Mouse (Mus musculus): ENCODE data around the gene Crygn. TPM values are rescaled to one million over a fixed set of nuclear protein-coding genes. Genes with fewer than 3 reads are reported as not detected.

Gene Crygn
- polyA plus RNA-seq, 1 experiment from 2014 or later = 1.3 TPM

DNA sequence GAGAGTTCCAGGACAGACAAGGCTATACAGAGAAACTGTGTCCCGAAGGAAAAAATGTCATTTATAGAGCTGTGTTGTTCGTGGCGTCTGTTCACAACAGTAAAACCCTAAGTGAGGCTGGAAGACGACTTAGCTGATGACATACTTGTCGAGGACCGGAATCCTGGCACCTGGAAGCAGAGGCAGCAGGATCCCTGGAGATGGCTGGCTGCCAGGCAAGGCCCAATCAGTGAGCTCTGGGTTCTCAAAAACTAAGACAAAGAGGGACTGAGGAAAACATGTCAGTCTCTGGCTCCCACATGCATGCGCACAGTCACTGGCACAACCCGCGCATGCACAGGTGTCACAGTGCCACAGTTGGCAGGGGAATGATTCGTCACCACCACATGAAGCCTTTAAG, 20.2 kb downstream of the Crygn start:
- WGBS = 87% methylated on average over 10 of the region's 10 CpGs
- no peak for ATAC-seq
- Histone ChIP-seq H3K27ac (ENCODE audit: low read depth, low read length) (no peak overlapping the region), H3K9me3 (ENCODE audit: control insufficient read depth, low read length) (no peaks in the 10 kb centered on the region), H3K4me1 (ENCODE audit: control insufficient read depth, insufficient read depth, low read depth, low read length) (peaks cover 7% of the 10 kb centered on the region), H3K9ac (ENCODE audit: low read depth, low read length) (no peak overlapping the region), H3K36me3 (ENCODE audit: control insufficient read depth, insufficient read depth, low read length) (no peaks in the 10 kb centered on the region), H3K4me3 (ENCODE audit: low read length) (no peak overlapping the region), H3K4me2 (ENCODE audit: low read length) (no peak overlapping the region), H3K27me3 (replicated peaks; ENCODE audit: control insufficient read depth, insufficient read depth, low read length) (no peaks in the 10 kb centered on the region)

DNA sequence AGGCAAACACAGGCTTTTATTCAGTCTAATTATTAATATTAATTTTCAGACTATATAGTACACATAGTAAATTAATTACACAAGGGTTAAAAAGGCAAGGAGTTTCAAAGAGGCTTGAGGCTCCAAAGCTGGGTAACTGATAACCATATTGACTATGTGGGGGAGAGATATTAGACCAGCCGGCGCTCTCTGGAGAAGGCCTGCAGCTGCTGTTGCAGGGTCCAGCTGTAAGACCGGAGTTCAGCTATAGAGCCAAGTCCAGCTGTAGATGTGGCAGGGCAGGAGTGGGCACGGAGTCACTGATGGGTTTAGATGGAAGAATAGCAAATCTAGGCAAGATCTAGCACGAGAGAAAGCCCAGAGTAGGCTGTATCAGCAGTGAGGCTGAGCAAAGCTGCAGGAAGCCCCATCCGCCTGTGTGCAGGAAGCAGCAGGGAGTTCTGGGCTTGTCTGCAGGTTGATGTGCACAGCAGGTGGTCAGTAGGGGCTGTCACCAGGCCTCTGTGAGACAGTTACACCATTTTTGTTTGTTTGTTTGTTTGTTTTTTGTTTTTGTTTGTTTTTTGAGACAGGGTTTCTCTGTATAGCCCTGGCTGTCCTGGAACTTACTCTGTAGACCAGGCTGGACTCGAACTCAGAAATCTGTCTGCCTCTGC, 23.9 kb downstream of the Crygn start:
- ATAC-seq = no peak
- peaks cover 17% of the 10 kb centered on the region for H3K4me1 ChIP-seq (ENCODE audit: control insufficient read depth, insufficient read depth, low read depth, low read length)
- no peak overlapping the region for H3K4me3 ChIP-seq (ENCODE audit: low read length)
- no peaks in the 10 kb centered on the region for H3K9me3 ChIP-seq (ENCODE audit: control insufficient read depth, low read length)
- H3K4me2 ChIP-seq (ENCODE audit: low read length) = no peak overlapping the region
- peaks cover 22% of the 10 kb centered on the region for H3K27me3 ChIP-seq (replicated peaks; ENCODE audit: control insufficient read depth, insufficient read depth, low read length)
- no peaks in the 10 kb centered on the region for H3K36me3 ChIP-seq (ENCODE audit: control insufficient read depth, insufficient read depth, low read length)
- H3K9ac ChIP-seq (ENCODE audit: low read depth, low read length) = no peak overlapping the region
- WGBS = 58% methylated on average over 7 of the region's 7 CpGs
- no peak overlapping the region for H3K27ac ChIP-seq (ENCODE audit: low read depth, low read length)

DNA sequence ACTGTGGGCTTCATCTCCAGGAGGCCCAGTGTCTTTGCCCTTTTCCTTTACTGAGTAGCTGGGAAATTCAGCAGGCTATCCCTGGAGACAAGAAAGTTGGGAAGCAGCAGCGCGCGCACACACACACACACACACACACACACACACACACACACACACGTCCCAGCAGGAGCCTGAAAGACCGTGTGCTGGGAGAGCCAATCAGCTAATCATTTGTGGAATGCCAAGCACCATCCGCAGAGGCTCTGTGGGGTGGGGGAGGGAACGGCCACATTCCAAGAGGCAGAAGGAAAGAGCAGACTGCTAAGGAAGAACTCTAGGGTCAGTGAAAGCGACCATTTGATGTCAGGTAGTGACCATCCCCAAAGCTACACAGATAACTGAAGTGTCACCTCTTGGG, 24.7 kb downstream of the Crygn start:
- Histone ChIP-seq H3K4me2 (ENCODE audit: low read length) (no peak overlapping the region), H3K9me3 (ENCODE audit: control insufficient read depth, low read length) (no peaks in the 10 kb centered on the region), H3K9ac (ENCODE audit: low read depth, low read length) (no peak overlapping the region), H3K36me3 (ENCODE audit: control insufficient read depth, insufficient read depth, low read length) (no peaks in the 10 kb centered on the region), H3K4me3 (ENCODE audit: low read length) (no peak overlapping the region), H3K27me3 (replicated peaks; ENCODE audit: control insufficient read depth, insufficient read depth, low read length) (peaks cover 22% of the 10 kb centered on the region), H3K27ac (ENCODE audit: low read depth, low read length) (no peak overlapping the region), H3K4me1 (ENCODE audit: control insufficient read depth, insufficient read depth, low read depth, low read length) (peaks cover 17% of the 10 kb centered on the region)
- ATAC-seq = peak; percentile 31; the same call in 1 of the 2 replicates
- WGBS = 4% methylated on average over 8 of the region's 8 CpGs

DNA sequence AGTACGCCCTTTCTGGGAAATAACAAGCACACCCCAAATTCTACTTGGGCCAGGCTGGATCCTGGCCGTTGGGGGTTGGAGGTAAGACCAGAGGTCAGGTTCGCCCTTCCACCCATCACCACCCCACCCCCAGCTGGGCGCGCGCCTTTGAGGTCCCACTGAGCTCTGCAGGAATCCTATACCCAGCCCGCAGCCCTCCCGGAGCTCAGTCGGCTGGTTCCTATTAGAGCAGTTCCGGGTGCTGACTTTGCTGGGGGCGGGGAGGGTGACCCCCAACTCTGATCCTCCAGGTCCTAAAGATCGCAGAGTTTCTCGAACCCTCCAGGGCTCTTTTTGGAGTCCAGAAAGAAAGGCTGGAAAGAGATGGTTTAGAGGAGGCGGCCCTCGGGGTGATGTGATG, 26.8 kb downstream of the Crygn start:
- no peak overlapping the region for H3K27ac ChIP-seq (ENCODE audit: low read depth, low read length)
- peak overlapping the region; percentile 73 for H3K4me2 ChIP-seq (ENCODE audit: low read length)
- peak overlapping the region; percentile 48 for H3K4me3 ChIP-seq (ENCODE audit: low read length)
- H3K27me3 ChIP-seq (replicated peaks; ENCODE audit: control insufficient read depth, insufficient read depth, low read length) = peaks cover 22% of the 10 kb centered on the region
- peaks cover 17% of the 10 kb centered on the region for H3K4me1 ChIP-seq (ENCODE audit: control insufficient read depth, insufficient read depth, low read depth, low read length)
- no peaks in the 10 kb centered on the region for H3K9me3 ChIP-seq (ENCODE audit: control insufficient read depth, low read length)
- H3K9ac ChIP-seq (ENCODE audit: low read depth, low read length) = peak overlapping the region; percentile 5; the same call in 1 of the 2 replicates
- WGBS = 2% methylated on average over 15 of the region's 15 CpGs
- no peak for ATAC-seq
- no peaks in the 10 kb centered on the region for H3K36me3 ChIP-seq (ENCODE audit: control insufficient read depth, insufficient read depth, low read length)

DNA sequence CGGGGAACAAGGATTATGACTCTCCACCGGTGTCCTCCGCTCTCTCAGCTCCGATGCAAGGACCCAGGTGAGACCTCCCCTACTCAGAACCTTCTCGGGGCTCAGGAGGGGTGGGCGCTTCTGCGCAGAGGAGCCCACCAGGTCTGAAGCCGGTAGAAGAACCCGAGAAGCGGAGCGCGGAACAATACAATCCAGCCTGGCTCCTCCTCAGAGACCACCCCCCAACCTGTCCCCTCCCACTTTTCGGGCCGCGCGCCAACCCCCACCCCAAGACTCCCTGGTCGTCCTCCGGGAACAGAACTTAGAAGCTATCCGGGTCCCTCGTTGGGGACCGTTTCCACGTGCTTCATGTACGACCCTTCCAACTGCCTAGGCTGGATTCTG, 27.3 kb downstream of the Crygn start, which contains the start of gene Wdr86:
Wdr86 (minus strand) TSS at position 240 of the 384 bp plus-strand sequence.
- H3K4me2 ChIP-seq (ENCODE audit: low read length) = peak within 1 kb of the TSS; percentile 73
- H3K4me1 ChIP-seq (ENCODE audit: control insufficient read depth, insufficient read depth, low read depth, low read length) = peaks cover 17% of the 10 kb centered on the region
- H3K9ac ChIP-seq (ENCODE audit: low read depth, low read length) = peak within 1 kb of the TSS; percentile 65
- WGBS = under 1% methylated on average over 21 of the region's 23 CpGs
- H3K27ac ChIP-seq (ENCODE audit: low read depth, low read length) = no peak within 1 kb of the TSS
- peak within 1 kb of the TSS; percentile 48 for H3K4me3 ChIP-seq (ENCODE audit: low read length)
- H3K36me3 ChIP-seq (ENCODE audit: control insufficient read depth, insufficient read depth, low read length) = no peaks in the 10 kb centered on the region
- peak; percentile 46 for ATAC-seq
- no peaks in the 10 kb centered on the region for H3K9me3 ChIP-seq (ENCODE audit: control insufficient read depth, low read length)
- peaks cover 22% of the 10 kb centered on the region for H3K27me3 ChIP-seq (replicated peaks; ENCODE audit: control insufficient read depth, insufficient read depth, low read length)

DNA sequence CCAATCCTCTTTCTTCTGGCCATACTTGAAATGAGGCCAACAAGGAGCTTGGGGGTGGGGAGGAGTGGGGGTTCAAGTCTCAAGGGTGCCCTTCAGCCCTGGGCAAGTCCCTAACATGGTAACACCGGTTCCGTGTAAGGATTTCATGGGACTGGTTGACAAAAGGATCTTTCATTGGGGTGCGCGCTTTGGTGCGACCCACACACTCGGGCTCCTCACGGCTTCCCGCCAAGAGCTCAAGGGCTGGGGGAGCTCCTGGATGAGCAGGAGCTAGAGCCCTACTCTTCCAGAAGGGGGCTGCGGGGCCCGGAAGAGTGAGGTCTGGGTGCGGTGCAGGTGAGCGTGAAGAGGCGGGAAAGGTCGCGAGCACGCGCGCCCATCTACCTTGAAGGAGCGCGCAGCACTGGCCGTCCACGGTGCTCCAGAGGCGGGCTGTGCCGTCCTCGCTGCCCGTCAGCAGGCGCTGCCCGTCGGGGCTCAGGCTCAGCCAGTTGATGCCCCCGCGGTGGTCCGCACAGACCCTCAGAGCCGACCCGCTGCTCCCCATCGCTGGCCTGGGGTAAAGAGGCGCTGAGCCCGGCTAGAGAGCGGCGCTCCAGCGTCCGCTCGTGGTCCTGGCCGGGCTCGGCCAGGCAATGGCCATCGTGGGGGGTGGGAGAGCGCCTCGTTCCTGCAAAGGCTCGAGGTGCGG, 27.9 kb downstream of the Crygn start:
- Histone ChIP-seq H3K9ac (ENCODE audit: low read depth, low read length) (peak overlapping the region; percentile 65), H3K4me2 (ENCODE audit: low read length) (peak overlapping the region; percentile 73), H3K4me3 (ENCODE audit: low read length) (peak overlapping the region; percentile 48), H3K9me3 (ENCODE audit: control insufficient read depth, low read length) (no peaks in the 10 kb centered on the region), H3K27ac (ENCODE audit: low read depth, low read length) (no peak overlapping the region), H3K36me3 (ENCODE audit: control insufficient read depth, insufficient read depth, low read length) (no peaks in the 10 kb centered on the region), H3K4me1 (ENCODE audit: control insufficient read depth, insufficient read depth, low read depth, low read length) (peaks cover 17% of the 10 kb centered on the region), H3K27me3 (replicated peaks; ENCODE audit: control insufficient read depth, insufficient read depth, low read length) (peaks cover 22% of the 10 kb centered on the region)
- WGBS = under 1% methylated on average over 42 of the region's 49 CpGs
- peak; percentile 16; the same call in 1 of the 2 replicates for ATAC-seq

DNA sequence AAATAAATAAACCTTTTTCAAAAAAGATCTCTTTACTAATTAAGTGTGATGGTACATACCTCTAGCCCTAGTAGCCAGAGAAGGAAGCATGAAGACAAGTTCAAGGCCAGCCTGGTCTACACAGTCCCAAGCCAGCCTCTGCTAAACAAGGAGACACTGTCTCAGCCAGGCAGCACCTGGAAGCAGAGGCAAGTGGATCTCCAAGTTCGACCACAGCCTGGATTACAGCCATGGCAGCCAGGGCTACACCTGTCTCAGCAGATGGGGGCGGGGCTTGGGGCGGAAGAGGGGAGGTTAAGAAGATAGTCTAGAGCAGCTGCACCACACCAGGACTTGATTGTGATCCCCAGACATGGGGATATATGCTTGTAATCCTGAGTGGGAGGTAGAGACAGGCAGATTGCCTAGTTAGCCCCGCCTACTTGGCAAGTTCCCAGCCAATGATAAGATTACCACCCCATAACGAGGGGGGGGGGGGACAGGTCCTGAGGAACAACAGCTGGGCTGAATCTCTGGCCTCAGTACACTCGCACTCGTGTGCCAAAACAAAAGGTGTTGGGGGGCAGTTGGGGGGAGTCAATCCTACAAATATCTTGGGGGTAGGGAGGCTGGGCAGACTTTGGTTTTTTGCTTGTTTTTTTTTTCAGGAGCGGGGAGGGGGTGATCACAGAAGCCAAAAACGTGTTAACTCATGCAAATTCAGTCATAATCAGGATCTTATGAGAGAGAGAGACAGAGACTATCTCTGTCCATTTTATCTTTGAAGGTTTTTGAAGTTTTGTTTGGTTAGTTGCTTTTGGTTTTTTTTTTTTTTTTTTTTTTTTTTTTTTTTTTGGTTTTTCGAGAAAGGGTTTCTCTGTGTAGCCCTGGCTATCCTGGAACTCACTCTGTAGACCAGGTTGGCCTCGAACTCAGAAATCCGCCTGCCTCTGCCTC, 30.6 kb downstream of the Crygn start:
- Histone ChIP-seq H3K36me3 (ENCODE audit: control insufficient read depth, insufficient read depth, low read length) (no peaks in the 10 kb centered on the region), H3K27me3 (replicated peaks; ENCODE audit: control insufficient read depth, insufficient read depth, low read length) (peaks cover 22% of the 10 kb centered on the region), H3K4me2 (ENCODE audit: low read length) (no peak overlapping the region), H3K4me1 (ENCODE audit: control insufficient read depth, insufficient read depth, low read depth, low read length) (peaks cover 15% of the 10 kb centered on the region), H3K9me3 (ENCODE audit: control insufficient read depth, low read length) (no peaks in the 10 kb centered on the region), H3K27ac (ENCODE audit: low read depth, low read length) (no peak overlapping the region), H3K4me3 (ENCODE audit: low read length) (no peak overlapping the region), H3K9ac (ENCODE audit: low read depth, low read length) (no peak overlapping the region)
- ATAC-seq = no peak
- WGBS = 75% methylated on average over 12 of the region's 12 CpGs

DNA sequence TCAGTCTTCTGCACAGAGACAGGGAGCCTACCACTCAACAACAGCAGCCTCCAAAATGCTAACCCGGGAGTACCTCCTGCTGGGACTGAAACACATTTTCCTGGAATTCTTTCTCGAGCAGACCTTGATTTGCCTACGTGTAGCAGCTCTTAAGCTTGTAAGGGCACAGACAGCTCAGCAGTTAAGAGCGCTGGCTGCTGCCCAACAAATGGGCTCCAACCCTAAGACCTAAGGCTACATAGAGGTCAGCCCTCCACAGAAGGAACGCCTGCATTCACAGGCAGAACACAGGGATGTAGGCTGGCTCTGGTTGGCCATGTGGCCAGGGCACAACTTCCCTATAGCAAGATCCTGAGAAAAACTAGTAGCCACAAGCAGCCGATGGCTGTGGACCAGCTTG, 31.9 kb downstream of the Crygn start:
- H3K9ac ChIP-seq (ENCODE audit: low read depth, low read length) = no peak overlapping the region
- no peak for ATAC-seq
- no peak overlapping the region for H3K4me3 ChIP-seq (ENCODE audit: low read length)
- peaks cover 15% of the 10 kb centered on the region for H3K4me1 ChIP-seq (ENCODE audit: control insufficient read depth, insufficient read depth, low read depth, low read length)
- no peaks in the 10 kb centered on the region for H3K36me3 ChIP-seq (ENCODE audit: control insufficient read depth, insufficient read depth, low read length)
- no peaks in the 10 kb centered on the region for H3K9me3 ChIP-seq (ENCODE audit: control insufficient read depth, low read length)
- 73% methylated on average over 6 of the region's 6 CpGs for WGBS
- H3K27me3 ChIP-seq (replicated peaks; ENCODE audit: control insufficient read depth, insufficient read depth, low read length) = peaks cover 15% of the 10 kb centered on the region
- H3K4me2 ChIP-seq (ENCODE audit: low read length) = no peak overlapping the region
- H3K27ac ChIP-seq (ENCODE audit: low read depth, low read length) = no peak overlapping the region; the same call in 1 of the 2 replicates

DNA sequence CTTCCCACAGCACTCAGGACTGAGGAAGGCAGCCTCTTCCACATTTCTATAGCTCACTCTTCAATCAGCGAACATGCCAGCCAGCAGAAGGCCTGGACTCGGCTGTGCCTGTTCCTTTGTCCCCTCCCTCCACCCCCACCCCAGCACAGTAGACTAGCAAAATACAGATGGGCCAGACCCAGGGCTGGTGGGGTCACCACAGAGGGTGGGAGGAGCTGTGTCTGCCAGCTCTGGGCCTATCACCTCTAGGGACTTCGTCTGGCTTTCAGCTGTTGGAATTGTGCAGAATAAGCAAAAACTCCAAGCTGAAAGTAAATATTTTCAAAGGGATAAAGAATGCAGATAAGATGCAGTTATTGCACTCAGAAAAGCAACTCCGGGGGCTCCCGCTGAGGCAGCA, 33.0 kb downstream of the Crygn start:
- H3K36me3 ChIP-seq (ENCODE audit: control insufficient read depth, insufficient read depth, low read length) = no peaks in the 10 kb centered on the region
- no peaks in the 10 kb centered on the region for H3K9me3 ChIP-seq (ENCODE audit: control insufficient read depth, low read length)
- no peak for ATAC-seq

More for the DNA sequence above, 33.0 kb downstream of the Crygn start:
- peak overlapping the region; percentile 31; the same call in 1 of the 2 replicates for H3K9ac ChIP-seq (ENCODE audit: low read depth, low read length)
- peaks cover 7% of the 10 kb centered on the region for H3K27me3 ChIP-seq (replicated peaks; ENCODE audit: control insufficient read depth, insufficient read depth, low read length)
- WGBS = 60% methylated on average over 5 of the region's 5 CpGs
- H3K4me1 ChIP-seq (ENCODE audit: control insufficient read depth, insufficient read depth, low read depth, low read length) = peaks cover 8% of the 10 kb centered on the region
- H3K4me3 ChIP-seq (ENCODE audit: low read length) = no peak overlapping the region
- no peak overlapping the region for H3K4me2 ChIP-seq (ENCODE audit: low read length)
- peak overlapping the region; percentile 65 for H3K27ac ChIP-seq (ENCODE audit: low read depth, low read length)
